Comparison of ENCODE assay signal across 8 mouse cellular contexts in the genomic region with DNA sequence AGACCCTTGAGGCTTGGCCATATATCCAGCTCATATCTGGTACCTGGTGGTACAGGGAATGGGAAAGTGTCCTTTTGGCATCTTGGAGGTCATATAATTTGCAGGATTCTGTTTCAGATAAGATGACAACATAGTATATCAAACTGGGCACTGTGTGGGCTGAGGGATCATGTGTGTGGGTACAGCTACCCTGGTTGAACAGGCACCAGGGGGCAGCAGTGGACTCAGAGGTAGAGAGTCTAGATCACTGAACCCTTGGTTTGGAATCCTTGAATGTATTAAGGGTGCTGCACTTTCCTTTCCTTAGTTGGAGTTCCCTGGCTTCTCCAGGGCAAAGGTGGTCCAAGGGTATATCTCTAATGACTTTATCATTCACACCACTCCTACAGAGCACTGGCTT. TPM values are rescaled to one million over a fixed set of nuclear protein-coding genes. Genes with fewer than 3 reads are reported as not detected.
DNase-seq lines count a peak whose midpoint lies in the region; ATAC-seq and TF ChIP-seq lines count a peak whose summit lies in the region.

No protein-coding gene starts in this region.

- H3K4me2 ChIP-seq in heart, postnatal 0 days (ENCODE audit: low read depth, low read length) = no peak overlapping the region
- H3K4me2 ChIP-seq in liver, embryonic 16.5 days (ENCODE audit: low read depth, low read length) = no peak overlapping the region

- no peak for TF ChIP-seq EP300 in heart, postnatal 0 days (IDR thresholded peaks at IDR 0.05; ENCODE audit: low read depth)

- no peaks in the 10 kb centered on the region for H3K27me3 ChIP-seq in heart, postnatal 0 days (ENCODE audit: control insufficient read depth, insufficient read depth, low read length)
- H3K27me3 ChIP-seq in liver, embryonic 16.5 days (ENCODE audit: control insufficient read depth, insufficient read depth, low read depth, low read length) = no peaks in the 10 kb centered on the region

- H3K4me3 ChIP-seq in heart, postnatal 0 days (ENCODE audit: low read depth, low read length) = no peak overlapping the region
- no peak overlapping the region for H3K4me3 ChIP-seq in liver, embryonic 16.5 days (ENCODE audit: low read depth, low read length)

- no peak overlapping the region for H3K27ac ChIP-seq in heart, postnatal 0 days (ENCODE audit: low read depth)
- H3K27ac ChIP-seq in liver, embryonic 16.5 days (ENCODE audit: low read length) = peak overlapping the region; percentile 27; the same call in 1 of the 2 replicates

- TF ChIP-seq CTCF in heart, postnatal 0 days (IDR thresholded peaks at IDR 0.05; ENCODE audit: low read depth) = peak; percentile 49

- peaks cover 10% of the 10 kb centered on the region; the same call in 1 of the 2 replicates for H3K36me3 ChIP-seq in heart, postnatal 0 days (replicated peaks; ENCODE audit: control insufficient read depth, insufficient read depth, low read length)
- peaks cover 15% of the 10 kb centered on the region for H3K36me3 ChIP-seq in liver, embryonic 16.5 days (ENCODE audit: control insufficient read depth, insufficient read depth)

- H3K9ac ChIP-seq in heart, postnatal 0 days (replicated peaks; ENCODE audit: low read depth, low read length) = no peak overlapping the region
- no peak overlapping the region for H3K9ac ChIP-seq in liver, embryonic 16.5 days (ENCODE audit: low read depth, low read length)

- DNase-seq in heart, adult 18-20 months = peak; percentile 37 to 57
- DNase-seq in heart, adult 11 months = no peak
- peak; percentile 81 for DNase-seq in 416B (ENCODE audit: low read depth)
- DNase-seq in R1 (ENCODE audit: low read depth, low spot score) = peak; percentile 42
- DNase-seq in heart, postnatal 0 days (ENCODE audit: low spot score) = peak; percentile 40
- peak; percentile 79 for DNase-seq in testis, postnatal 10 days (ENCODE audit: low spot score)
- DNase-seq in Muller cell, postnatal 12 days (ENCODE audit: inconsistent ontology term) = no peak

- ATAC-seq in heart, postnatal 0 days (ENCODE audit: insufficient read depth, low read depth) = no peak
- no peak for ATAC-seq in liver, embryonic 16.5 days (ENCODE audit: low read depth)

- H3K4me1 ChIP-seq in heart, postnatal 0 days (ENCODE audit: control insufficient read depth, insufficient read depth) = peaks cover 19% of the 10 kb centered on the region; the same call in 1 of the 2 replicates
- H3K4me1 ChIP-seq in liver, embryonic 16.5 days (ENCODE audit: control insufficient read depth, low read depth, low read length) = peaks cover 47% of the 10 kb centered on the region

- H3K9me3 ChIP-seq in heart, postnatal 0 days (replicated peaks; ENCODE audit: control insufficient read depth, low read length) = no peaks in the 10 kb centered on the region
- H3K9me3 ChIP-seq in liver, embryonic 16.5 days (replicated peaks; ENCODE audit: control insufficient read depth, low read length) = no peaks in the 10 kb centered on the region

RNA-seq across cellular contexts. Expression of a gene that starts 1.3 kb away (rescaled TPM):
- 1 to 10 TPM; 4.8 to 6.6 TPM for total RNA-seq in heart, adult 18-20 months (2021)
- total RNA-seq in heart, postnatal 0 days (2014; rRNA removed; ENCODE audit: low replicate concordance) = 11.9 and 34.7 TPM in 2 replicates
- polyA plus RNA-seq in heart, postnatal 0 days (2015; fragmentation: Nextera tagmentation; extraction: Ambion mirVana) = 2.9 and 3.0 TPM in 2 replicates
- polyA plus RNA-seq in liver, embryonic 16.5 days (2015; fragmentation: Nextera tagmentation; extraction: Ambion mirVana) = 3.1 and 3.4 TPM in 2 replicates

RNA-seq across cellular contexts. Expression of a gene that starts 4.6 kb away (rescaled TPM):
- not detected for total RNA-seq in heart, adult 18-20 months (2021)
- total RNA-seq in heart, postnatal 0 days (2014; rRNA removed; ENCODE audit: low replicate concordance) = 0.08 TPM in 1 of 2 replicates, not detected in the other
- 0.11 and 0.23 TPM in 2 replicates for polyA plus RNA-seq in heart, postnatal 0 days (2015; fragmentation: Nextera tagmentation; extraction: Ambion mirVana)
- 20.7 and 23.7 TPM in 2 replicates for polyA plus RNA-seq in liver, embryonic 16.5 days (2015; fragmentation: Nextera tagmentation; extraction: Ambion mirVana)

RNA-seq across cellular contexts. Expression of a gene that starts 10.7 kb away (rescaled TPM):
- 10 to 100 TPM; 18.1 to 21.4 TPM for total RNA-seq in heart, adult 18-20 months (2021)
- total RNA-seq in heart, postnatal 0 days (2014; rRNA removed; ENCODE audit: low replicate concordance) = 8.9 and 25.6 TPM in 2 replicates
- 9.0 and 9.6 TPM in 2 replicates for polyA plus RNA-seq in heart, postnatal 0 days (2015; fragmentation: Nextera tagmentation; extraction: Ambion mirVana)
- polyA plus RNA-seq in liver, embryonic 16.5 days (2015; fragmentation: Nextera tagmentation; extraction: Ambion mirVana) = 5.0 and 5.8 TPM in 2 replicates

RNA-seq across cellular contexts. Expression of a gene that starts 21.4 kb away (rescaled TPM):
- total RNA-seq in heart, adult 18-20 months (2021) = 10 to 100 TPM; 23.7 to 26.1 TPM
- 23.8 and 40.5 TPM in 2 replicates for total RNA-seq in heart, postnatal 0 days (2014; rRNA removed; ENCODE audit: low replicate concordance)
- polyA plus RNA-seq in heart, postnatal 0 days (2015; fragmentation: Nextera tagmentation; extraction: Ambion mirVana) = 8.6 and 9.2 TPM in 2 replicates
- 2.3 and 2.9 TPM in 2 replicates for polyA plus RNA-seq in liver, embryonic 16.5 days (2015; fragmentation: Nextera tagmentation; extraction: Ambion mirVana)

RNA-seq across cellular contexts. Expression of a gene that starts 41.2 kb away (rescaled TPM):
- 10 to 100 TPM in 1 of 2 experiments, 1 to 10 TPM in 1; 8.5 to 11.1 TPM for total RNA-seq in heart, adult 18-20 months (2021)
- 16.3 and 24.5 TPM in 2 replicates for total RNA-seq in heart, postnatal 0 days (2014; rRNA removed; ENCODE audit: low replicate concordance)
- polyA plus RNA-seq in heart, postnatal 0 days (2015; fragmentation: Nextera tagmentation; extraction: Ambion mirVana) = 12.3 and 14.5 TPM in 2 replicates
- 10.0 and 10.8 TPM in 2 replicates for polyA plus RNA-seq in liver, embryonic 16.5 days (2015; fragmentation: Nextera tagmentation; extraction: Ambion mirVana)

Comparison
In these comparisons a context has a peak if more than half of its experiments do, and no peak if none do; other contexts are left out.
1. DNase-seq: peak in heart, adult 18-20 months (2 of 2), 416B (single experiment), R1 (single experiment), heart, postnatal 0 days (single experiment) and testis, postnatal 10 days (single experiment); none in heart, adult 11 months (single experiment) and Muller cell, postnatal 12 days (single experiment).